In genomic region chr16:95705771-95706170, GRCm38 (mm10) we compare ENCODE assay signal across 10 mouse cellular contexts. TPM values are rescaled to one million over a fixed set of nuclear protein-coding genes. Genes with fewer than 3 reads are reported as not detected.
DNase-seq lines count a peak whose midpoint lies in the region; ATAC-seq lines count a peak whose summit lies in the region.
"Had no signal": no experiment of that assay in that cellular context is flagged by ENCODE, and none has a peak within 500 bp of the region (broad histone marks: within the 10 kb centered on the region; RNA-seq: fewer than 3 reads in every experiment).

No protein-coding gene starts in this region.

- no peaks in the 10 kb centered on the region for H3K9me3 ChIP-seq in heart, embryonic 15.5 days (replicated peaks)
- H3K9me3 ChIP-seq in neural tube, embryonic 13.5 days = no peaks in the 10 kb centered on the region
- no peaks in the 10 kb centered on the region for H3K9me3 ChIP-seq in limb, embryonic 10.5 days (replicated peaks)
- H3K9me3 ChIP-seq in midbrain, embryonic 11.5 days (ENCODE audit: control insufficient read depth, low read length) = no peaks in the 10 kb centered on the region

- no peak for ATAC-seq in heart, embryonic 15.5 days (replicated peaks; ENCODE audit: insufficient number of reproducible peaks, insufficient read depth, low FRiP score, low read depth)
- no peak for ATAC-seq in neural tube, embryonic 13.5 days (ENCODE audit: low read depth)
- ATAC-seq in midbrain, embryonic 11.5 days (ENCODE audit: low FRiP score) = no peak

- DNase-seq in heart, adult 18-20 months = no peak
- no peak for DNase-seq in neural tube, embryonic 10.5 days (ENCODE audit: extremely low spot score, low spot score)
- no peak for DNase-seq in limb, embryonic 10.5 days (ENCODE audit: low spot score)
- DNase-seq in midbrain, embryonic 11.5 days (ENCODE audit: low spot score, missing footprints) = no peak
- no peak for DNase-seq in urinary bladder, postnatal 25 days (ENCODE audit: low spot score)
- DNase-seq: cerebellum, adult 2 months; kidney, postnatal 36 days; thymus, postnatal 25 days had no signal

- H3K27ac ChIP-seq in heart, embryonic 15.5 days = peak overlapping the region; percentile 84
- H3K27ac ChIP-seq in neural tube, embryonic 13.5 days (replicated peaks) = no peak overlapping the region
- H3K27ac ChIP-seq in limb, embryonic 10.5 days = no peak overlapping the region; the same call in 1 of the 2 replicates
- H3K27ac ChIP-seq in midbrain, embryonic 11.5 days (ENCODE audit: low read depth, low read length) = no peak overlapping the region

- no peaks in the 10 kb centered on the region for H3K27me3 ChIP-seq in heart, embryonic 15.5 days
- H3K27me3 ChIP-seq in neural tube, embryonic 13.5 days = no peaks in the 10 kb centered on the region
- no peaks in the 10 kb centered on the region for H3K27me3 ChIP-seq in limb, embryonic 10.5 days (ENCODE audit: low read depth, poor library complexity, severe bottlenecking)
- no peaks in the 10 kb centered on the region for H3K27me3 ChIP-seq in midbrain, embryonic 11.5 days (ENCODE audit: control insufficient read depth, insufficient read depth, low read length)

- peak overlapping the region; percentile 30 for H3K9ac ChIP-seq in heart, embryonic 15.5 days
- no peak overlapping the region for H3K9ac ChIP-seq in neural tube, embryonic 13.5 days
- no peak overlapping the region for H3K9ac ChIP-seq in midbrain, embryonic 11.5 days (ENCODE audit: low read length)

- 79% methylated on average over 6 of the region's 6 CpGs for WGBS in heart, embryonic 15.5 days
- 89% methylated on average over 6 of the region's 6 CpGs for WGBS in neural tube, embryonic 13.5 days
- WGBS in limb, embryonic 10.5 days = 97% methylated on average over 6 of the region's 6 CpGs
- 89% methylated on average over 6 of the region's 6 CpGs for WGBS in midbrain, embryonic 11.5 days

- peaks cover 25% of the 10 kb centered on the region for H3K36me3 ChIP-seq in heart, embryonic 15.5 days
- H3K36me3 ChIP-seq in neural tube, embryonic 13.5 days = peaks cover 28% of the 10 kb centered on the region
- H3K36me3 ChIP-seq in limb, embryonic 10.5 days = peaks cover 67% of the 10 kb centered on the region
- H3K36me3 ChIP-seq in midbrain, embryonic 11.5 days (ENCODE audit: control insufficient read depth, insufficient read depth, low read length) = no peaks in the 10 kb centered on the region

- H3K4me1 ChIP-seq in heart, embryonic 15.5 days (replicated peaks) = peaks cover 50% of the 10 kb centered on the region
- H3K4me1 ChIP-seq in neural tube, embryonic 13.5 days (replicated peaks) = peaks cover 29% of the 10 kb centered on the region
- peaks cover 46% of the 10 kb centered on the region for H3K4me1 ChIP-seq in limb, embryonic 10.5 days
- H3K4me1 ChIP-seq in midbrain, embryonic 11.5 days (ENCODE audit: control insufficient read depth, insufficient read depth, low read length) = no peaks in the 10 kb centered on the region

- peak overlapping the region; percentile 95 for H3K4me3 ChIP-seq in heart, embryonic 15.5 days
- no peak overlapping the region for H3K4me3 ChIP-seq in neural tube, embryonic 13.5 days
- peak overlapping the region; percentile 97 for H3K4me3 ChIP-seq in limb, embryonic 10.5 days
- H3K4me3 ChIP-seq in midbrain, embryonic 11.5 days (ENCODE audit: low read depth, low read length) = no peak overlapping the region

- peak overlapping the region; percentile 92 for H3K4me2 ChIP-seq in heart, embryonic 15.5 days
- H3K4me2 ChIP-seq in neural tube, embryonic 13.5 days = peak overlapping the region; percentile 90
- H3K4me2 ChIP-seq in midbrain, embryonic 11.5 days = no peak overlapping the region

RNA-seq across cellular contexts. Expression of gene Ets2, which starts 3.9 kb away (rescaled TPM):
- polyA plus RNA-seq in heart, embryonic 15.5 days (2015; fragmentation: Nextera tagmentation; extraction: Ambion mirVana) = 56.5 and 65.0 TPM in 2 replicates
- total RNA-seq in heart, adult 18-20 months (2021) = 10 to 100 TPM; 44.7 to 51.2 TPM
- 23.9 and 28.7 TPM in 2 replicates for polyA plus RNA-seq in neural tube, embryonic 13.5 days (2015; fragmentation: Nextera tagmentation; extraction: Ambion mirVana)
- polyA plus RNA-seq in limb, embryonic 10.5 days (2016; fragmentation: Nextera tagmentation; extraction: Ambion mirVana) = 110 and 119 TPM in 2 replicates
- 13.7 and 16.6 TPM in 2 replicates for polyA plus RNA-seq in midbrain, embryonic 11.5 days (2014; fragmentation: Nextera tagmentation; extraction: Ambion mirVana)

Comparison
In these comparisons a context has a peak if more than half of its experiments do, and no peak if none do; other contexts are left out.
1. H3K4me3 ChIP-seq: peak in heart, embryonic 15.5 days (single experiment) and limb, embryonic 10.5 days (single experiment); none in neural tube, embryonic 13.5 days (single experiment) and midbrain, embryonic 11.5 days (single experiment).